Mouse (Mus musculus) liver, embryonic 16.5 days (tissue): ENCODE results near the gene Wdr20. TPM values are rescaled to one million over a fixed set of nuclear protein-coding genes. Genes with fewer than 3 reads are reported as not detected.
"Not testable (repeated sequence)": the region's sequence is repeated elsewhere in the genome, so short reads cannot be mapped to it uniquely, and the experiment has no call there.

Experiments
- ATAC-seq: fragments of 200-750 bp; cut with Nextera tagmentation; 2 replicates; pipeline ENCODE4 v1.8.0; 2017; ENCODE audit warnings: low read depth, mild to moderate bottlenecking, moderate number of reproducible peaks, moderate library complexity
- H3K27ac ChIP-seq: fragments of 300-500 bp; sonication (generic); 2 replicates; pipeline ENCODE4 v1.5.1; 2014; ENCODE audit warnings: mild to moderate bottlenecking, low read length
- H3K27me3 ChIP-seq: fragments of 300-500 bp; sonication (generic); 2 replicates; pipeline ENCODE4 v1.6.1; 2014; ENCODE audit warnings: low read depth, low read length, mixed read lengths; ENCODE audit not compliant: control insufficient read depth, insufficient read depth
- H3K36me3 ChIP-seq: fragments of 300-500 bp; sonication (generic); 2 replicates; pipeline ENCODE4 v1.6.1; 2014; ENCODE audit warnings: mild to moderate bottlenecking; ENCODE audit not compliant: control insufficient read depth, insufficient read depth
- H3K4me1 ChIP-seq: fragments of 300-500 bp; sonication (generic); 2 replicates; pipeline ENCODE4 v1.6.1; 2014; ENCODE audit warnings: low read depth, low read length, mixed read lengths; ENCODE audit not compliant: control insufficient read depth
- H3K4me2 ChIP-seq: fragments of 300-500 bp; sonication (generic); 2 replicates; pipeline ENCODE4 v1.6.1; 2014; ENCODE audit warnings: low read depth, low read length, mixed read lengths
- H3K4me3 ChIP-seq: fragments of 300-500 bp; sonication (generic); 2 replicates; pipeline ENCODE4 v1.5.1; 2014; ENCODE audit warnings: low read depth, mild to moderate bottlenecking, low read length
- H3K9ac ChIP-seq: fragments of 300-500 bp; sonication (generic); 2 replicates; pipeline ENCODE4 v1.6.1; 2014; ENCODE audit warnings: low read depth, low read length
- H3K9me3 ChIP-seq: fragments of 300-500 bp; sonication (generic); replicated peaks from 2 replicates; pipeline ENCODE4 v1.6.1; 2016; ENCODE audit warnings: low read length; ENCODE audit not compliant: control insufficient read depth
- WGBS: fragments of 180-500 bp; shearing (Covaris S2); extraction: QIAGEN DNeasy Blood & Tissue Kit; methylation state at CpG from one replicate; pipeline ENCODE4 v1.1.7; 2014; ENCODE audit not compliant: insufficient replicate concordance; 5-methylcytosine and 5-hydroxymethylcytosine counted together
- polyA plus RNA-seq: library from polyadenylated mRNA; unstranded; fragments of >200 nt; fragmentation: Nextera tagmentation; extraction: Ambion mirVana; gene quantifications from 2 replicates; pipeline ENCODE4 v1.2.1, GENCODE M21; 2015

Wdr20 gene
- polyA plus RNA-seq, 1 experiment from 2014 or later: 8.4 TPM

DNA sequence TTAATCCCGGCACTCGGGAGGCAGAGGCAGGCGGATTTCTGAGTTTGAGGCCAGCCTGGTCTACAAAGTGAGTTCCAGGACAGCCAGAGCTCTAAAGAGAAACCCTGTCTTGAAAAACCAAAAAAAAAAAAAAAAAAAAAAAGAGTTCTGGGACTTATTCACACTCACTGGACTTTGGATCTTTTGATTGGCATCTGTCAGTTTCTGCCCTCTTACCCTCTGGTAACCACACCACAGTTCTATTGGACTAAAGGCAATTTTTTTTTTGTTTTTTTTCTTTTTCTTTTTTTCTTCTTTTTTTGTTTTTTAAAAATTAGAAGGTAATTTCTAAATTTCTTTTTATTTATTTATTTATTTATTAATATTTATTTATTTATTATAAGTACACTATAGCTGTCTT, 4.5 kb upstream of the Wdr20 start:
- not testable (repeated sequence) for H3K27ac ChIP-seq, H3K4me3 ChIP-seq, H3K36me3 ChIP-seq, H3K9me3 ChIP-seq, H3K9ac ChIP-seq, H3K4me1 ChIP-seq, H3K4me2 ChIP-seq, ATAC-seq, H3K27me3 ChIP-seq
- WGBS: 84% methylated on average over 3 of the region's 3 CpGs

DNA sequence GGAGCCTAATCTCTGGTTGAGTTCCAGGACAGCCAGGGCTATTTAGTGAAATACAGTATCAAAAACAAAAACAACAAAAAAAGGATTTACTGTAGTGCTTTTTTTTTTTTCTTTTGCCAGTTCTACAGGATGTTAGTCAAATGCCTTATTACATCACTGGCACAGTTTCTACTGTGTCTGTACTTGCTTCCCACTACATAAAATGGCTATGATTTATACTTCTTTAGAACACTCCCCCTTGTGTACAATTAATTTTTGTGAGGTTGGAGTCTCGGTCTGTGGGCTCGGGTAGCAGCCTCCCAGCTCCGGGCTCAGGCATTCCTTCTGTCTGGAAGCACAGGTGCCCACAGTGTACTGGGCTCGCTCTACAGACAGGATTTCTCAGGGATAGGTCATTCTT, 1.1 kb upstream of the Wdr20 start:
- peaks cover 7% of the 10 kb centered on the region for H3K27me3 ChIP-seq
- WGBS: 15% methylated on average over 4 of the region's 4 CpGs
- no peak for ATAC-seq
- no peak overlapping the region for H3K9ac ChIP-seq
- H3K36me3 ChIP-seq: no peaks in the 10 kb centered on the region
- H3K4me2 ChIP-seq: peak overlapping the region; percentile 100
- no peaks in the 10 kb centered on the region for H3K9me3 ChIP-seq
- peak overlapping the region; percentile 100 for H3K4me3 ChIP-seq
- H3K4me1 ChIP-seq: peaks cover 20% of the 10 kb centered on the region
- no peak overlapping the region for H3K27ac ChIP-seq

DNA sequence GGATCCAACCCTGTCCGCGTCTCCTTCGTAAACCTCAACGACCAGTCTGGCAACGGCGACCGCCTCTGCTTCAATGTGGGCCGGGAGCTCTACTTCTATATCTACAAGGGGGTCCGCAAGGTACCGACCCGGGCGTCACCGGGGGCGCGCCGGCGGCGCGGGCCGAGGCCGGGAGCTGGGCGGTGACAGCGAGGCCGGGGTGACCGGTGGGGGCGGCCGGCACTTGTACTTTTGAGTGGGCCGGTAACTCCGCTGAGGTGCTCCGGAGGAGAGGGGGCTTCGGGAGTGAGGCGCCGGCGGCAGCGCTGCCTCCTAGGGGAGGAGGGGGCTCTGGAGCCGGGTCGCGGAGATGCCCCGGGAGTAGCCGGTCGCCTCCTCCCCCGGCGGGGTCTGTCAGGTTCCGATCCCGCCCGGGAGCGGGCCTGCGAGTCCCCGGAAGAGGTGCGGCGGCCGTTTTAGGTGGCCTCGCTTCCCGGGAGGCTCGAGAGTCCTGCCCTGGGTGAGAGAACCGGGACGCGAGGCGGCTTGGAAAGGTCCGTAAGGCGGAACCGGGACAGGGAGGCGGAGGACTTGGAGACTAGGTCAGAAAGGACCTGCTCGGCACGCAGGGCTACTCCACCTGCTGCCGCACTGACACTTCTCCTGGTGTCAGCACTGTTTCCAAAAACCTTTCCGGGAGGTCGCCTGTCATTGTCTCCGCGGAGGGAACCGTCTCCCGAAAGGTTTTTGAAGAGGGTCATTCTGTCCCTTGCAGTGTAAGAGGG, 596 bp downstream of the Wdr20 start:
- Histone ChIP-seq H3K36me3 (no peaks in the 10 kb centered on the region), H3K4me3 (peak overlapping the region; percentile 100), H3K27ac (peak overlapping the region; percentile 84), H3K4me2 (peak overlapping the region; percentile 91), H3K27me3 (peaks cover 7% of the 10 kb centered on the region), H3K9me3 (no peaks in the 10 kb centered on the region), H3K4me1 (peaks cover 20% of the 10 kb centered on the region), H3K9ac (peak overlapping the region; percentile 99)
- peak; percentile 22 for ATAC-seq
- WGBS: under 1% methylated on average over 69 of the region's 72 CpGs

DNA sequence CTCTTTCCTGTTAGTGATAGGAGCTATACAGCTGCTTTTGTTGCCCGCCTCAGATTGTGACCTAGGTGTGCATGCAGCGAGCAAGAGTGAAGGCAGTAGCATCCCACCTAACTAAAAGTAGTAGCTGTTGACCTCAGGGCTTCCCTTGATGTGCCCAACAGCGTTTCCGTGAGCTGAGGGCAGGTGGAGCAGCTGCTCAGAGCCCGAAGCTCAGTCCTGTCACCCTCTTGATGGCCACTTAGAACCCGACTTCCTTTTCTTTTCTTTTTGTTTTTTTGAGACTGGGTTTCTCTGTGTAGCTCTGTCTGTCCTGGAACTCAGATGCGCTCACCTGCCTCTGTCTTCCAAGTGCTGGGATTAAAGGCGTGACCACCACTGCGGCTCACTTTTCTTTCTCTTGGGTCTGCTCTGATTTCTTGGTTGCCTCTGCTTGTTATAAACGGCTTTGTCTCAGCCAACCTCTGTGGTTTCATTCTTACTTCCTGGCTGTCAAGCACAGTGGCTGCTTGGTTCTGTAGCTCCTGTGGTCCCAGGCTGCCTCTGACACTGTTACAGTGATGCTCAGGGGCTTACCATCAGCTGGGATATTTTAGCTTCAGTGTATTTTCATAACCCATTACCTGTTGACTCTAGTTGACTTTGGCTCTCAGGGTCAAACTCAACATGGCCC, 13.2 kb downstream of the Wdr20 start:
- ATAC-seq: no peak

DNA sequence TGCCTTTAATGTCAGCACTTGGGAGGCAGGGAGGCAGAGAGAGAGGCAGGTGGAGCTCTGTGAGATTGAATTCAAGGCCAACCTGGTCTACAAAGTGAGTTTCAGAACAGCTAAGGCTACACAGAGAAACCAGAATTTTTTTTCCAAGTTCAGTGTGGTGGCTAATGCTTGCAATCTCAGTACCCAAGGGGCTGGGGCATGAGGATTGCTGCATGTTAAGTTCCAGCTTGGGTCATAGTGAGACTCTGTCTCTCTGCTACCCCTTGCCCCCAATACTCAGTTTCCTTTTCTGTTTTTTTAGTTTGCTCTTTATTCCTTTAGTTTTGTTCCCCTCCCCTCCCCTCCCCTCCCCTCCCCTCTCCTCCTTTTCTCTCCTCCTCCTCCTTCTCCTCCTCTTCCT, 15.0 kb downstream of the Wdr20 start:
- Histone ChIP-seq H3K9ac (no peak overlapping the region), H3K27me3 (no peaks in the 10 kb centered on the region), H3K27ac (no peak overlapping the region), H3K4me1 (peaks cover 16% of the 10 kb centered on the region), H3K4me2 (no peak overlapping the region), H3K9me3 (no peaks in the 10 kb centered on the region), H3K4me3 (no peak overlapping the region), H3K36me3 (peaks cover 4% of the 10 kb centered on the region; the same call in 1 of the 2 replicates)
- ATAC-seq: no peak

More for the DNA sequence above, 13.2 kb downstream of the Wdr20 start:
- no peak overlapping the region for H3K4me3 ChIP-seq
- H3K4me1 ChIP-seq: peaks cover 3% of the 10 kb centered on the region
- no peaks in the 10 kb centered on the region for H3K27me3 ChIP-seq
- H3K4me2 ChIP-seq: no peak overlapping the region
- no peak overlapping the region for H3K9ac ChIP-seq
- peaks cover 4% of the 10 kb centered on the region; the same call in 1 of the 2 replicates for H3K36me3 ChIP-seq
- H3K27ac ChIP-seq: no peak overlapping the region
- no peaks in the 10 kb centered on the region for H3K9me3 ChIP-seq
- 40% methylated on average over 10 of the region's 10 CpGs for WGBS

DNA sequence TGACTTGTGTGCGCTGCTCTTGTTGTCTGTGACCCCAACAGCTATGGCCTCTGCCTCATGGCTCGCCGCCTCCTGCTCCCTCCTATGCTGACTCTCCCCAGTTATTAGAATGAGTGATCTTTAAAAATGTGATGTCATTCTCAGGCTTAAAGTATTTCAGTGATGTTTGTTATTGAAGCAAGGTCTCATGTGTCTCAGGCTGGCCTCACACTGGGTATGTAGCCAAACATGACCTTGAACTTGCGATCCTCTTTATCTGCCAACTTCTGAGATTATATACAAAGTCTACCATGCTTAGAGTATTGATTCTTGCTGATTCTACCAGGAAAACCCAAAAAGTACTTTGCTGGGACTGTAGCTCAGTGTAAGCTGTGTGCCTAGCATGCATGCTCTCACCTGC, 16.2 kb downstream of the Wdr20 start:
- H3K27ac ChIP-seq: no peak overlapping the region

DNA sequence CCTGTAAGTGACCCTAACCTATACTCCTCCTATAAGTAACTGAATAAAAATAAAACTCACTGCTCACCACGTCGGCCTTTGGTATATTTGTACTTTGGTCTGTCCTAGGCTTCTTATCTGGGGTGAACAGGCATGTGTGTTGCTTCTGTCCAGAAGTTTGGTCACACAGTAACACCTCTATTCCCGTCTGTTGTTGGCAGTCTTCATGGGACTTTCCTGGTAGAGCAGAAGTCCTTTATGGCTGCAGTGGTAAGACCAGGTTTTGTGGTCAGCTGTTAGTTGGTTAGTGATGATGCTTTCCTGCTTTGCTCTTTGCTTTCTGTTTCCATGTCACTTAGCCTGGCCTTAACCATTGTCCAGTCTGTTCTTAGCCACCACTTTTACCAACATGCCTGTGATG, 19.4 kb downstream of the Wdr20 start:
- H3K4me2 ChIP-seq: no peak overlapping the region
- H3K9ac ChIP-seq: no peak overlapping the region
- no peaks in the 10 kb centered on the region for H3K27me3 ChIP-seq
- H3K36me3 ChIP-seq: peaks cover 4% of the 10 kb centered on the region; the same call in 1 of the 2 replicates
- H3K9me3 ChIP-seq: no peaks in the 10 kb centered on the region
- peak; percentile 66 for ATAC-seq
- H3K27ac ChIP-seq: no peak overlapping the region
- no peak overlapping the region for H3K4me3 ChIP-seq
- 13% methylated on average over 3 of the region's 3 CpGs for WGBS
- peaks cover 21% of the 10 kb centered on the region for H3K4me1 ChIP-seq

More for the DNA sequence above, 16.2 kb downstream of the Wdr20 start:
- WGBS: 93% methylated on average over 4 of the region's 4 CpGs
- Histone ChIP-seq H3K36me3 (peaks cover 4% of the 10 kb centered on the region; the same call in 1 of the 2 replicates), H3K4me3 (no peak overlapping the region), H3K9ac (no peak overlapping the region), H3K27me3 (no peaks in the 10 kb centered on the region), H3K4me2 (no peak overlapping the region), H3K4me1 (peaks cover 17% of the 10 kb centered on the region), H3K9me3 (no peaks in the 10 kb centered on the region)
- no peak for ATAC-seq

DNA sequence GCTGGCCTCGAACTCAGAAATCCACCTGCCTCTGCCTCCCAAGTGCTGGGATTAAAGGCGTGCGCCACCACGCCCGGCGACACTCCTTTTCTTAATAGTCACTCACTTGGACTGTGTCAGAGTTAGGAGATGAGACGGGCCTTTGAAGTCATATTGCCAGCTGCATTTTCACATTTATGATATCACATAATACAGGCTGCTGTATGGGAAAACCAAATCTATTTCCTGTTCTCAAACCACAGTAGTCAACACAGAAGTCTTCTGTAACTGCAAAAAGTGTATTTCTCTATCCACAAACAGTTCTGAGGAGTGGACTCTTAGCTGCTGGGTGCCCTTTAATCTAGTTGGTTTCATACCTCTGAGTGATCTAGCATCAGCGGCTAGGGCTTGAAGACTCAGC, 21.2 kb downstream of the Wdr20 start:
- Histone ChIP-seq H3K4me1 (peaks cover 21% of the 10 kb centered on the region), H3K4me2 (no peak overlapping the region), H3K36me3 (peaks cover 4% of the 10 kb centered on the region; the same call in 1 of the 2 replicates), H3K4me3 (no peak overlapping the region), H3K9ac (no peak overlapping the region), H3K27me3 (no peaks in the 10 kb centered on the region), H3K27ac (no peak overlapping the region), H3K9me3 (no peaks in the 10 kb centered on the region)
- ATAC-seq: no peak
- WGBS: 74% methylated on average over 7 of the region's 8 CpGs

DNA sequence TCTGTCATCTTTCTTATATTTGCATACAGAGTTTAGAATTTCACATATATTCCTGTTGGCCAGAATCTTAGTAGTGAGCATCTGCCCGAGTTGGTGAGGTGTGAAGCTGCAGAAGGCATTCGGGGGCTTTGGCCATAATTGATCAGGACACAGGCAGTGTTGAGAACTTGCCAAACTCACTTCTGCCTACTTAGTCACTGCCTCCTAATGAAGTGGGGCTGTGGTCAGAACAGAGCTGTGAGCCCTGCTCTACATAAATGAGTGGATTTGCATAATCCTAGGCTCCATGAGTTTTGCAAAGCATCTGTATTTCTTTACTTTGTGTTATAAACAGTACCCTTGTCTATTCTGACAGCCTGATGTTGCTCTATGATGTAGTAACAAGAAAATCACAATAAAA, 24.6 kb downstream of the Wdr20 start:
- ATAC-seq: no peak
- no peak overlapping the region for H3K27ac ChIP-seq
- no peaks in the 10 kb centered on the region for H3K9me3 ChIP-seq
- peaks cover 9% of the 10 kb centered on the region for H3K4me1 ChIP-seq
- H3K36me3 ChIP-seq: no peaks in the 10 kb centered on the region; the same call in 1 of the 2 replicates
- H3K4me2 ChIP-seq: no peak overlapping the region
- no peak overlapping the region for H3K9ac ChIP-seq
- H3K27me3 ChIP-seq: no peaks in the 10 kb centered on the region
- H3K4me3 ChIP-seq: no peak overlapping the region
- WGBS: 66% methylated on average over 2 of the region's 2 CpGs
